Mouse (Mus musculus) G1E (cell line): ENCODE measurements at regions not wholly inside any gene's neighbourhood (a gene's known extent, or its start where the extent isn't known, plus 50 kb on each side); places are given as distances from the start of the nearest gene placed in this dataset.

Experiments
- CTCF ChIP-seq: IDR thresholded peaks from 2 replicates; pipeline ENCODE4 v1.5.1; 2012; ENCODE audit warnings: low read depth, low read length, inconsistent platforms, mixed read lengths
- GATA1 ChIP-seq: IDR thresholded peaks from 2 replicates; pipeline ENCODE4 v1.6.1; 2012; ENCODE audit warnings: borderline replicate concordance, low read length, inconsistent platforms, mixed read lengths
- POLR2AphosphoS5 ChIP-seq: IDR thresholded peaks from 2 replicates; pipeline ENCODE4 v1.6.1; 2012; ENCODE audit warnings: low read depth, low read length, inconsistent platforms; ENCODE audit not compliant: insufficient replicate concordance
- TAL1 ChIP-seq: conservative IDR thresholded peaks from 2 replicates; pipeline ENCODE4 v1.6.1; 2012; ENCODE audit warnings: low read depth, low read length, inconsistent platforms, mixed read lengths

DNA sequence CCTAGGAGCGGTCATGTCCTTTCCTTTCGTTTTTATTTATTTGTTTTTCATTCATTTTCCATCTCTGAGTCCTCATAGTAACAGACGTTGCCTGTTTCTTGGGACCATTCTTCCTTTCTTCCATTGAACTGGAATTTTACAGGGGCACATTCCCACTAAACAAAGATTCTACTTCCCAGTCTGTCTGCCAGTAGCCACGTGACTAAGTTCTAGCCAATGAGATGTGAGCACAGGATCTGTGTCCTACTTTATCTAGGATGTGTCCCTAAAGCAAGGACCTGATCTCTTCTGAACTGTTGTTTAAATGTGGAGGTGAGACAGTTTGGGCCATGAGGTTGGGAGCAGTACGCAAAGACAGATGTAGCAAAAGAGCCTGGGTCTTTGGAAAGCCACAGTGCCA lies 214.6 kb downstream of the Parm1 start:
- TF ChIP-seq CTCF (no peak), GATA1 (no peak), POLR2AphosphoS5 (no peak), TAL1 (no peak)
